In the genomic region with DNA sequence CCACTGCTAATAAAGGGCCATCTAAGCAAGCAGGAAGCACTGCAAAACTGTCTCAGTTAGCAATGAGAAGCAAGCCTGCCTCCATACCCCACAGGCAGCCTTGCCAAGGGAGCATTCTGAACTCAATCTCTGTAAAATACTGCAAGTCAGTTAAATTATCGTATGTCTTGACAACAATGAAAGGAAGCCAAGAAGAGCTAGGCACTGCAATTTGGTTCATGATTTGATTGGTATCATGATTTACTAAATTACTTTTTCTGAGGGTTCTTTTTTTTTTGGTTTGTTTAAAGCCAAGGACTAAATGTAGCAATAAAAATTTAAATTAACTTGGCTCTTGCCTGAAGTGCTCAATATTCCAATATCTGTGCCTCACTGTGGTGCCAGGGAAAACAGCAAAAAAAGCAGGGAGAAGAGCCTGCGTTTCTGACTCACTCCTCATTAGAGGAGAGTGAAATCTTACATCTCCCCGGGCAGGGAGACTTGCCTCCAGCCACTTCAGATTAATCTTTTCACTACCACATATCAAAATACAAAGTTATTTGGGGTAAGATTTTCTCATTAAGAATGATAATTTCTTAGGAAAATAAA, we compare ENCODE assay signal across 22 mouse cellular contexts. TPM values are rescaled to one million over a fixed set of nuclear protein-coding genes. Genes with fewer than 3 reads are reported as not detected.
DNase-seq lines count a peak whose midpoint lies in the region; ATAC-seq lines count a peak whose summit lies in the region.
"Had no signal": no experiment of that assay in that cellular context is flagged by ENCODE, and none has a peak within 500 bp of the region (broad histone marks: within the 10 kb centered on the region; RNA-seq: fewer than 3 reads in every experiment).

No protein-coding gene starts in this region.

- no peak overlapping the region for H3K4me2 ChIP-seq in hindbrain, embryonic 14.5 days (replicated peaks)
- no peak overlapping the region for H3K4me2 ChIP-seq in neural tube, embryonic 14.5 days (ENCODE audit: low read depth, low read length)
- H3K4me2 ChIP-seq: heart, embryonic 12.5 days; limb, embryonic 13.5 days; liver, embryonic 13.5 days had no signal

- no peaks in the 10 kb centered on the region for H3K9me3 ChIP-seq in hindbrain, embryonic 14.5 days (ENCODE audit: control insufficient read depth, low read length)
- no peaks in the 10 kb centered on the region for H3K9me3 ChIP-seq in hindbrain, embryonic 10.5 days
- no peaks in the 10 kb centered on the region for H3K9me3 ChIP-seq in neural tube, embryonic 14.5 days (ENCODE audit: control insufficient read depth, low read length)
- H3K9me3 ChIP-seq: heart, embryonic 12.5 days; limb, embryonic 13.5 days; liver, embryonic 13.5 days had no signal

- ATAC-seq in hindbrain, embryonic 14.5 days (ENCODE audit: low FRiP score) = no peak
- ATAC-seq in neural tube, embryonic 14.5 days (ENCODE audit: low read depth) = peak; percentile 34; the same call in 1 of the 2 replicates
- ATAC-seq: activated CD4-positive, CD25-positive, alpha-beta regulatory T cell, adult 4 months; intestine, postnatal 0 days had no signal

- peak overlapping the region; percentile 55; the same call in 1 of the 2 replicates for H3K27ac ChIP-seq in hindbrain, embryonic 14.5 days
- H3K27ac ChIP-seq in hindbrain, embryonic 10.5 days = no peak overlapping the region
- peak overlapping the region; percentile 34; the same call in 1 of the 2 replicates for H3K27ac ChIP-seq in neural tube, embryonic 14.5 days (ENCODE audit: low read depth, low read length)
- H3K27ac ChIP-seq: limb, embryonic 13.5 days; liver, embryonic 13.5 days had no signal

- no peaks in the 10 kb centered on the region for H3K36me3 ChIP-seq in hindbrain, embryonic 14.5 days (replicated peaks; ENCODE audit: control insufficient read depth, insufficient read depth)
- no peaks in the 10 kb centered on the region for H3K36me3 ChIP-seq in hindbrain, embryonic 10.5 days
- no peaks in the 10 kb centered on the region for H3K36me3 ChIP-seq in neural tube, embryonic 14.5 days (ENCODE audit: control insufficient read depth, insufficient read depth, low read length)
- H3K36me3 ChIP-seq: heart, embryonic 12.5 days; limb, embryonic 13.5 days; liver, embryonic 13.5 days had no signal

- no peak overlapping the region for H3K9ac ChIP-seq in hindbrain, embryonic 14.5 days
- no peak overlapping the region for H3K9ac ChIP-seq in neural tube, embryonic 14.5 days (replicated peaks; ENCODE audit: low read depth, low read length)
- H3K9ac ChIP-seq: heart, embryonic 12.5 days; limb, embryonic 13.5 days; liver, embryonic 13.5 days had no signal

- DNase-seq in hindbrain, embryonic 14.5 days (ENCODE audit: low spot score) = no peak
- no peak for DNase-seq in hindbrain, embryonic 10.5 days (ENCODE audit: low spot score)
- peak; percentile 25 for DNase-seq in MN1 (ENCODE audit: low spot score)
- peak; percentile 39 for DNase-seq in brain, adult 2 months (ENCODE audit: low read depth, low spot score)
- no peak for DNase-seq in gastrocnemius, postnatal 25 days
- no peak for DNase-seq in liver
- DNase-seq: adrenal gland, adult 8-10 months; cerebellum, adult 8-10 months; gastrocnemius, postnatal 10 days; heart, adult 11 months; heart, postnatal 10 days; kidney, postnatal 4 days; liver, embryonic 13.5 days; lung, adult 2 months; lung, postnatal 14 days; thymus, postnatal 25 days had no signal

- no peak overlapping the region for H3K4me3 ChIP-seq in hindbrain, embryonic 14.5 days (replicated peaks; ENCODE audit: low read length)
- H3K4me3 ChIP-seq in hindbrain, embryonic 10.5 days = no peak overlapping the region
- no peak overlapping the region for H3K4me3 ChIP-seq in neural tube, embryonic 14.5 days (ENCODE audit: low read depth, low read length)
- H3K4me3 ChIP-seq: heart, embryonic 12.5 days; limb, embryonic 13.5 days; liver, embryonic 13.5 days had no signal

- no peaks in the 10 kb centered on the region for H3K4me1 ChIP-seq in hindbrain, embryonic 14.5 days (replicated peaks; ENCODE audit: control insufficient read depth, insufficient read depth, low read length)
- no peaks in the 10 kb centered on the region for H3K4me1 ChIP-seq in hindbrain, embryonic 10.5 days (replicated peaks)
- no peaks in the 10 kb centered on the region for H3K4me1 ChIP-seq in neural tube, embryonic 14.5 days (ENCODE audit: control insufficient read depth, insufficient read depth, low read length)
- H3K4me1 ChIP-seq: heart, embryonic 12.5 days; limb, embryonic 13.5 days had no signal

- WGBS in hindbrain, embryonic 14.5 days = 54% methylated on average over 3 of the region's 3 CpGs
- 91% methylated on average over 3 of the region's 3 CpGs for WGBS in hindbrain, embryonic 10.5 days
- WGBS in neural tube, embryonic 14.5 days = 59% methylated on average over 3 of the region's 3 CpGs

- no peaks in the 10 kb centered on the region for H3K27me3 ChIP-seq in hindbrain, embryonic 14.5 days (ENCODE audit: control insufficient read depth, insufficient read depth, low read length)
- H3K27me3 ChIP-seq in hindbrain, embryonic 10.5 days (ENCODE audit: insufficient read depth, poor library complexity, severe bottlenecking) = no peaks in the 10 kb centered on the region
- H3K27me3 ChIP-seq in neural tube, embryonic 14.5 days (ENCODE audit: control insufficient read depth, insufficient read depth, low read length) = no peaks in the 10 kb centered on the region
- H3K27me3 ChIP-seq: heart, embryonic 12.5 days; limb, embryonic 13.5 days; liver, embryonic 13.5 days had no signal

RNA-seq across cellular contexts. Expression of a gene that starts 28.3 kb away (rescaled TPM):
- 27.3 and 32.6 TPM in 2 replicates for polyA plus RNA-seq in hindbrain, embryonic 14.5 days (2014; fragmentation: Nextera tagmentation; extraction: Ambion mirVana)
- polyA plus RNA-seq in hindbrain, embryonic 10.5 days (2016; fragmentation: Nextera tagmentation; extraction: Ambion mirVana) = 32.7 and 36.8 TPM in 2 replicates
- 29.7 and 35.7 TPM in 2 replicates for polyA plus RNA-seq in neural tube, embryonic 14.5 days (2014; fragmentation: Nextera tagmentation; extraction: Ambion mirVana)
- total RNA-seq in gastrocnemius, postnatal 25 days (2021) = 10 to 100 TPM; 18.4 to 19.3 TPM

RNA-seq across cellular contexts. Expression of a gene that starts 44.8 kb away (rescaled TPM):
- polyA plus RNA-seq in hindbrain, embryonic 14.5 days (2014; fragmentation: Nextera tagmentation; extraction: Ambion mirVana) = 159 and 174 TPM in 2 replicates
- polyA plus RNA-seq in hindbrain, embryonic 10.5 days (2016; fragmentation: Nextera tagmentation; extraction: Ambion mirVana) = 26.6 and 33.1 TPM in 2 replicates
- polyA plus RNA-seq in neural tube, embryonic 14.5 days (2014; fragmentation: Nextera tagmentation; extraction: Ambion mirVana) = 181 and 182 TPM in 2 replicates
- total RNA-seq in gastrocnemius, postnatal 25 days (2021) = 10 to 100 TPM; 15.9 to 17.7 TPM
- total RNA-seq: MEL had no signal

Comparison
In these comparisons a context has a peak if more than half of its experiments do, and no peak if none do; other contexts are left out.
1. DNase-seq: peak in MN1 (single experiment) and brain, adult 2 months (single experiment); none in hindbrain, embryonic 14.5 days (single experiment), hindbrain, embryonic 10.5 days (single experiment), gastrocnemius, postnatal 25 days (single experiment) and liver (single experiment).